Mouse (Mus musculus) hematopoietic stem cell, adult 5-6 weeks (primary cell): ENCODE measurements at regions not wholly inside any gene's neighbourhood (a gene's known extent, or its start where the extent isn't known, plus 50 kb on each side); places are given as distances from the start of the nearest gene placed in this dataset.

Experiments
- ATAC-seq, 2 experiments: fragments of 125-278 bp in 1 of 2; replicated peaks in 1 of 2; 2 replicates each; pipeline ENCODE4 v1.8.0; 2016 to 2017; ENCODE audit warnings: inconsistent platforms in 2 of 2, mild to moderate bottlenecking in 2 of 2, moderate number of reproducible peaks in 2 of 2, low read depth in 1 of 2, moderate TSS enrichment in 1 of 2; ENCODE audit not compliant: low FRiP score in 2 of 2, poor library complexity in 2 of 2, severe bottlenecking in 2 of 2, insufficient read depth in 1 of 2, low TSS enrichment in 1 of 2

DNA sequence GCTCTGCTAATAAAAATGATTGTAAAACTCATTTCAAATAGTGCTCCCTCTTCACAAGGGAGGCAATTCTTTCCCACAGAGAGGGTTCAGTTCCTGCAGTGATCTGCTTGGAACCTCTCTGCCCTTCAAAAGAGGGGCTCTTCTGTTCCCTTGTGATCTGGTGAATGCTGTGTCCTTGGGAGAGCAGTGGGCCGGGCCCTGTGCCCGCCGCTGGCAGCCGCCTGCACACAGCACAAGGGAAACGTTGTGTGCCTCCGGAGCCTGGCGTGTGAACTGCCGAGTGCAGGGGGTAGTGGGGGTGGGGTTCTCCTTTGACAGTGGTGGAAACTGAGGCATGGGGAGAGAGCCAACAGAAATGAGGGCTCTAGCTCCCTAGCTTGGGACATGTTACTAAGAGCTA is 54.4 kb upstream of the Csrp1 start:
- no peak for ATAC-seq

DNA sequence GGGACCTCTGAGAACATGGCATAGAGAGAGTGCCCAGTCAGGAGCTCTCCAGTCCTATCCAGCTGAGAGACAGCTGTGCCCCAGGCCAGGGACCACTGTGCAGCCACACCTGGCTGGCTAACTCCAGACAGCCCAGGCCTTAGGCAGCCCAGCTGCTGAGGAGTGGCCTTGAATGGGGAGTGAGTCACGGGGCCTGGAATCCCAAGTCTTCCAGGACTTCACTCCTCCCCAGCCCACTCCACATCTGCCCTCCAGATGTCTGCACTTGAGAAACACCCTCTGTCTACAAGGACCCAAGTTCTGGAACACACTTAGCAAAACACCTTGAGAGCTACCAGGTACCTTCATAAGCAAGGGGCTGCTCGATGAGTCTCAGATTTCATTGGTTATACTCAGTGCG is 51.5 kb upstream of the Csrp1 start:
- ATAC-seq, result no peak

DNA sequence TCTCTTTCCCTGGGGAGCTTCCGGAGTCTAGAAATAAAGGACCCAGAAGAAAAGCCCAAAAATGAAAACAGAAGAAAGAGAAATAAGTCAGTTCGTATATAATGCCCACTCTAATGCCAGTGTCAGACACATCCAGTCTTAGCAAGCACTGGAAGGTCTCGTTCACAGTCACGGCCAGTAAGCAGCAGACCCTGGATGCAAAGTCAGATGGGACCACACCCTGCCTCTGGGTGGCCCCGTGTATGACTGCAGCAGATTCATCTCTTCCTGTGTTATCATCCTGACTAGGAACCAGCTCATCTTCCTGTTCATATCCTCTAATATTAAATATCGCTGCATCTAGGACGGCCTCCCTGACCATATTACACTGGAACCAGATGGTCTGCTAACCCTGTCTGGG is 50.9 kb upstream of the Csrp1 start:
- ATAC-seq, result no peak

DNA sequence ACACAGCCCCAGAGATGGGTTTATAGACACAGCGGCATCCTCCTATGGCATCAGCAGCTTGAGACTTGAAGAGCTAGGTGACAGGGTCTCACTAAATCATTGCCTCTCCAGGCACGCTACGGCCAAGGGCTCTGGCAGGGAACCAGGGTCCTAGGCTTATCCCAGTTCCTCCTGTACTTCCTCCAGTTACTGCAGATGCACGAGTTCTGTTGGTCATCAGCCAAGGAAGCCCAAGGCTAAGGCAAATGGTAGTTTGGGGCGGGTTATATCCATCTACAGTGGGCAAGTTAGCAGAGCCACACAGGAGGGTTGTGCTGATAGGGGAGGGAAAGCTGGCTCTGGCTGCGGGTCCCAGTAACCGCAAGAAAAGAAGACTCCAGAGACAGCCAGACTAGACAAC is 50.1 kb upstream of the Csrp1 start:
- ATAC-seq, result peak; percentile 19 to 30; a peak in 1 of 4 replicates
